Mouse (Mus musculus): Measurements from ENCODE around the gene Acad12. TPM values are rescaled to one million over a fixed set of nuclear protein-coding genes. Genes with fewer than 3 reads are reported as not detected.

Gene Acad12
- total RNA-seq, 2 experiments from 2014 or later, result 13.3 to 14.5 TPM

- no peak for DNase-seq (ENCODE audit: low spot score in 2 of 2)
Observed at GRCm38 (mm10) chr5:121585699-121586098, 33.0 kb downstream of the Acad12 start.

- no peak for DNase-seq (ENCODE audit: low spot score in 2 of 2)
Observed at GRCm38 (mm10) chr5:121585005-121585404, 33.7 kb downstream of the Acad12 start.

- DNase-seq (ENCODE audit: low spot score in 2 of 2), result peak; percentile 82 to 88
Observed at GRCm38 (mm10) chr5:121583765-121584501, 34.8 kb downstream of the Acad12 start.

- DNase-seq (ENCODE audit: low spot score in 2 of 2), result no peak
Observed at GRCm38 (mm10) chr5:121581945-121582344, 36.8 kb downstream of the Acad12 start.

GRCm38 (mm10) chr5:121576927-121577488, 41.7 kb downstream of the Acad12 start:
- peak in 1 of 2 experiments; percentile 53 for DNase-seq (ENCODE audit: low spot score in 2 of 2)

- DNase-seq (ENCODE audit: low spot score in 2 of 2), result no peak
Observed at GRCm38 (mm10) chr5:121575867-121576266, 42.9 kb downstream of the Acad12 start.

GRCm38 (mm10) chr5:121574145-121574544, 44.6 kb downstream of the Acad12 start:
- DNase-seq (ENCODE audit: low spot score in 2 of 2), result no peak

- no peak for DNase-seq (ENCODE audit: low spot score in 2 of 2)
Observed at GRCm38 (mm10) chr5:121570787-121571186, 48.0 kb downstream of the Acad12 start.

- no peak for DNase-seq (ENCODE audit: low spot score in 2 of 2)
Observed at GRCm38 (mm10) chr5:121569881-121570420, 48.8 kb downstream of the Acad12 start.

- DNase-seq (ENCODE audit: low spot score in 2 of 2), result no peak
Observed at GRCm38 (mm10) chr5:121566035-121566681, 52.6 kb downstream of the Acad12 start.

GRCm38 (mm10) chr5:121564468-121564895, 54.3 kb downstream of the Acad12 start:
- DNase-seq (ENCODE audit: low spot score in 2 of 2), result peak; percentile 80

GRCm38 (mm10) chr5:121562436-121562835, 56.3 kb downstream of the Acad12 start:
- DNase-seq (ENCODE audit: low spot score in 2 of 2), result no peak

- DNase-seq (ENCODE audit: low spot score in 2 of 2), result no peak
Observed at GRCm38 (mm10) chr5:121549196-121549595, 69.5 kb downstream of the Acad12 start.

GRCm38 (mm10) chr5:121547084-121547483, 71.7 kb downstream of the Acad12 start:
- DNase-seq (ENCODE audit: low spot score in 2 of 2), result no peak

Other genes starting within 250 kb of the Acad12 start
- 10 to 100 TPM; 58.7 to 77.7 TPM for gene Trafd1, start 233.3 kb downstream of the Acad12 start, total RNA-seq (2021)
- gene Naa25, start 221.0 kb downstream of the Acad12 start, total RNA-seq (2021), result 10 to 100 TPM; 29.9 to 31.7 TPM
- 1 to 10 TPM; 2.9 to 5.6 TPM for gene Tmem116, start 167.0 kb downstream of the Acad12 start, total RNA-seq (2021)
- 100 to 1,000 TPM; 136 to 146 TPM for gene Erp29, start 166.4 kb downstream of the Acad12 start, total RNA-seq (2021)
- gene Adam1b, start 115.5 kb downstream of the Acad12 start, total RNA-seq (2021), result not detected
- 1 to 10 TPM; 9.6 to 9.9 TPM for gene Adam1a, start 73.5 kb downstream of the Acad12 start, total RNA-seq (2021)
- not detected for gene Gm42878, start 73.5 kb downstream of the Acad12 start, total RNA-seq (2021)
- 10 to 100 TPM; 82.4 to 92.1 TPM for gene Mapkapk5, start 73.0 kb downstream of the Acad12 start, total RNA-seq (2021)
- 100 to 1,000 TPM; 858 to 942 TPM for gene Aldh2, start 25.1 kb downstream of the Acad12 start, total RNA-seq (2021)
- 10 to 100 TPM; 19.8 to 22.4 TPM for gene Acad10, start 41.6 kb upstream of the Acad12 start, total RNA-seq (2021)
- 10 to 100 TPM; 52.8 to 54.4 TPM for gene Brap, start 41.6 kb upstream of the Acad12 start, total RNA-seq (2021)
- 100 to 1,000 TPM; 191 to 216 TPM for gene Atxn2, start 92.4 kb upstream of the Acad12 start, total RNA-seq (2021)
- gene Sh2b3, start 218.7 kb upstream of the Acad12 start, total RNA-seq (2021), result 10 to 100 TPM; 49.7 to 54.1 TPM
- gene Pheta1, start 230.0 kb upstream of the Acad12 start, total RNA-seq (2021), result 10 to 100 TPM; 12.8 to 13.6 TPM

Measured in adrenal gland, postnatal 4 days (tissue).